ENCODE assay signal across 30 mouse cellular contexts in the genomic region with DNA sequence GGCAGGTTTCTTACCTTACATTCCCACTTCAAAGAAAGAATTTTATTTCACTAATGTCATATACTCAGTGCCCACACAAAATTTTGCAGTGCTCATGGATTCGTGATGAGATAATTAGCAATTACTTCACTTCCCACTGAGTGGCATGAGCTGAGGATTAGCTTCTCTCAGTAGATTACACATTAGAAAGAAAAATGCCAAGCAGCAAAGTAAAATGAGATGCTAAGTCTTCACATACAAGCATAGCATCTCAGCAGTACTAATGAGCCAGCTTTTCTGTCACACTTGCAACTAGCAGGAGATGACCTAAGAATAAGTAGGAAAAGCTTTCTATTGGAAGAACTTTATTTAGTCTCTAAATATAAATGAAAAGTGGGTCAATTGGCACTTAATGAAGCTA.
DNase-seq lines count a peak whose midpoint lies in the region; ATAC-seq and TF ChIP-seq lines count a peak whose summit lies in the region.
"Had no signal": no experiment of that assay in that cellular context is flagged by ENCODE, and none has a peak within 500 bp of the region (broad histone marks: within the 10 kb centered on the region; RNA-seq: fewer than 3 reads in every experiment).

No protein-coding gene starts in this region.

- DNase-seq in hindbrain, postnatal 0 days (ENCODE audit: low spot score): peak; percentile 3
- no peak for DNase-seq in hindbrain, embryonic 14.5 days (ENCODE audit: low spot score)
- DNase-seq in midbrain, embryonic 14.5 days: peak; percentile 9
- DNase-seq in brain, adult 2 months (ENCODE audit: low read depth, low spot score): peak; percentile 53
- no peak for DNase-seq in kidney, postnatal 10 days
- DNase-seq: adrenal gland, postnatal 10 days; adrenal gland, postnatal 36 days; B cell, adult 2 months; cerebellum, adult 11-12 months; cerebellum, adult 8-10 months; cerebellum, postnatal 10 days; cerebellum, postnatal 36 days; embryo, embryonic 11 days; gastrocnemius, adult 2 months; gastrocnemius, postnatal 14 days; heart, adult 11 months had no signal

- ATAC-seq in forebrain, embryonic 16.5 days: peak; percentile 59
- no peak for ATAC-seq in forebrain, embryonic 12.5 days (ENCODE audit: low FRiP score)
- ATAC-seq in hindbrain, postnatal 0 days: no peak
- no peak for ATAC-seq in hindbrain, embryonic 14.5 days (ENCODE audit: low FRiP score)
- ATAC-seq in midbrain, embryonic 14.5 days (ENCODE audit: low FRiP score, low TSS enrichment): no peak
- no peak for ATAC-seq in midbrain, embryonic 13.5 days
- ATAC-seq: hindbrain, embryonic 16.5 days; inflammation-experienced regulatory T-cells, adult 6 months; intestine, embryonic 16.5 days; Patski had no signal

- no peak overlapping the region for H3K4me2 ChIP-seq in forebrain, embryonic 16.5 days (ENCODE audit: low read length)
- H3K4me2 ChIP-seq in forebrain, embryonic 12.5 days: no peak overlapping the region
- no peak overlapping the region for H3K4me2 ChIP-seq in hindbrain, postnatal 0 days (ENCODE audit: low read depth, low read length)
- no peak overlapping the region for H3K4me2 ChIP-seq in hindbrain, embryonic 14.5 days (replicated peaks)
- no peak overlapping the region for H3K4me2 ChIP-seq in midbrain, embryonic 14.5 days (ENCODE audit: low read length)
- H3K4me2 ChIP-seq in midbrain, embryonic 13.5 days (replicated peaks): no peak overlapping the region
- H3K4me2 ChIP-seq: embryonic facial prominence, embryonic 13.5 days; heart, embryonic 11.5 days; hindbrain, embryonic 12.5 days had no signal

- H3K4me1 ChIP-seq in forebrain, embryonic 16.5 days (replicated peaks; ENCODE audit: control insufficient read depth, insufficient read depth, low read length): no peaks in the 10 kb centered on the region
- H3K4me1 ChIP-seq in forebrain, embryonic 12.5 days: no peaks in the 10 kb centered on the region
- no peaks in the 10 kb centered on the region for H3K4me1 ChIP-seq in hindbrain, postnatal 0 days (ENCODE audit: insufficient read depth, low read length)
- H3K4me1 ChIP-seq in hindbrain, embryonic 14.5 days (replicated peaks; ENCODE audit: control insufficient read depth, insufficient read depth, low read length): no peaks in the 10 kb centered on the region
- H3K4me1 ChIP-seq in midbrain, embryonic 14.5 days (ENCODE audit: control insufficient read depth, insufficient read depth, low read length): no peaks in the 10 kb centered on the region
- no peaks in the 10 kb centered on the region for H3K4me1 ChIP-seq in midbrain, embryonic 13.5 days (replicated peaks)
- H3K4me1 ChIP-seq: embryonic facial prominence, embryonic 10.5 days; embryonic facial prominence, embryonic 13.5 days; hindbrain, embryonic 12.5 days had no signal

- no peak overlapping the region for H3K27ac ChIP-seq in forebrain, embryonic 16.5 days (ENCODE audit: low read length)
- no peak overlapping the region for H3K27ac ChIP-seq in forebrain, embryonic 12.5 days
- H3K27ac ChIP-seq in hindbrain, postnatal 0 days: no peak overlapping the region
- no peak overlapping the region for H3K27ac ChIP-seq in hindbrain, embryonic 14.5 days
- no peak overlapping the region for H3K27ac ChIP-seq in midbrain, embryonic 14.5 days (replicated peaks; ENCODE audit: low read depth, low read length)
- no peak overlapping the region for H3K27ac ChIP-seq in midbrain, embryonic 13.5 days
- H3K27ac ChIP-seq: embryonic facial prominence, embryonic 10.5 days; embryonic facial prominence, embryonic 13.5 days; gastrocnemius, adult 2 months; hindbrain, embryonic 12.5 days had no signal

- no peaks in the 10 kb centered on the region for H3K36me3 ChIP-seq in forebrain, embryonic 16.5 days (ENCODE audit: control insufficient read depth, insufficient read depth)
- H3K36me3 ChIP-seq in forebrain, embryonic 12.5 days (replicated peaks): no peaks in the 10 kb centered on the region
- no peaks in the 10 kb centered on the region for H3K36me3 ChIP-seq in hindbrain, postnatal 0 days (ENCODE audit: insufficient read depth, low read length)
- H3K36me3 ChIP-seq in hindbrain, embryonic 14.5 days (replicated peaks; ENCODE audit: control insufficient read depth, insufficient read depth): no peaks in the 10 kb centered on the region
- no peaks in the 10 kb centered on the region for H3K36me3 ChIP-seq in midbrain, embryonic 14.5 days (ENCODE audit: control insufficient read depth, insufficient read depth, low read length)
- no peaks in the 10 kb centered on the region for H3K36me3 ChIP-seq in midbrain, embryonic 13.5 days
- H3K36me3 ChIP-seq: embryonic facial prominence, embryonic 10.5 days; embryonic facial prominence, embryonic 13.5 days; G1E; hindbrain, embryonic 12.5 days had no signal

- H3K4me3 ChIP-seq in forebrain, embryonic 16.5 days (replicated peaks; ENCODE audit: low read length): no peak overlapping the region
- H3K4me3 ChIP-seq in forebrain, embryonic 12.5 days (replicated peaks): no peak overlapping the region
- no peak overlapping the region for H3K4me3 ChIP-seq in hindbrain, postnatal 0 days (ENCODE audit: low read length)
- no peak overlapping the region for H3K4me3 ChIP-seq in hindbrain, embryonic 14.5 days (replicated peaks; ENCODE audit: low read length)
- H3K4me3 ChIP-seq in midbrain, embryonic 14.5 days (replicated peaks; ENCODE audit: low read depth, low read length): no peak overlapping the region
- H3K4me3 ChIP-seq in midbrain, embryonic 13.5 days (replicated peaks): no peak overlapping the region
- H3K4me3 ChIP-seq: embryonic facial prominence, embryonic 10.5 days; embryonic facial prominence, embryonic 13.5 days; erythroblast, embryonic 14.5 days; gastrocnemius, adult 2 months; hindbrain, embryonic 12.5 days had no signal

- TF ChIP-seq CTCF in hindbrain, postnatal 0 days (IDR thresholded peaks at IDR 0.05; ENCODE audit: low read depth): no peak

- no peaks in the 10 kb centered on the region for H3K9me3 ChIP-seq in forebrain, embryonic 16.5 days (ENCODE audit: control insufficient read depth, low read length)
- H3K9me3 ChIP-seq in forebrain, embryonic 12.5 days: no peaks in the 10 kb centered on the region
- no peaks in the 10 kb centered on the region for H3K9me3 ChIP-seq in hindbrain, postnatal 0 days (ENCODE audit: low read length)
- no peaks in the 10 kb centered on the region for H3K9me3 ChIP-seq in hindbrain, embryonic 14.5 days (ENCODE audit: control insufficient read depth, low read length)
- no peaks in the 10 kb centered on the region for H3K9me3 ChIP-seq in midbrain, embryonic 14.5 days (ENCODE audit: control insufficient read depth, low read length)
- no peaks in the 10 kb centered on the region for H3K9me3 ChIP-seq in midbrain, embryonic 13.5 days
- H3K9me3 ChIP-seq: embryonic facial prominence, embryonic 10.5 days; embryonic facial prominence, embryonic 13.5 days; G1E; hindbrain, embryonic 12.5 days had no signal

- no peak overlapping the region for H3K9ac ChIP-seq in forebrain, embryonic 16.5 days (replicated peaks; ENCODE audit: low read depth, low read length)
- H3K9ac ChIP-seq in forebrain, embryonic 12.5 days: no peak overlapping the region
- no peak overlapping the region for H3K9ac ChIP-seq in hindbrain, postnatal 0 days (replicated peaks; ENCODE audit: low read length)
- no peak overlapping the region for H3K9ac ChIP-seq in hindbrain, embryonic 14.5 days
- no peak overlapping the region for H3K9ac ChIP-seq in midbrain, embryonic 14.5 days (replicated peaks; ENCODE audit: low read length)
- H3K9ac ChIP-seq in midbrain, embryonic 13.5 days (replicated peaks): no peak overlapping the region
- H3K9ac ChIP-seq: embryonic facial prominence, embryonic 13.5 days; hindbrain, embryonic 12.5 days had no signal

- 15% methylated on average over 1 of the region's 1 CpGs for WGBS in forebrain, embryonic 16.5 days
- 38% methylated on average over 1 of the region's 1 CpGs for WGBS in forebrain, embryonic 12.5 days
- WGBS in hindbrain, postnatal 0 days: 43% methylated on average over 1 of the region's 1 CpGs
- 68% methylated on average over 1 of the region's 1 CpGs for WGBS in hindbrain, embryonic 14.5 days
- WGBS in midbrain, embryonic 14.5 days: 61% methylated on average over 1 of the region's 1 CpGs
- 48% methylated on average over 1 of the region's 1 CpGs for WGBS in midbrain, embryonic 13.5 days

- no peaks in the 10 kb centered on the region for H3K27me3 ChIP-seq in forebrain, embryonic 16.5 days (replicated peaks; ENCODE audit: control insufficient read depth, insufficient read depth, low read length)
- H3K27me3 ChIP-seq in forebrain, embryonic 12.5 days: no peaks in the 10 kb centered on the region
- no peaks in the 10 kb centered on the region for H3K27me3 ChIP-seq in hindbrain, postnatal 0 days (ENCODE audit: insufficient read depth, low read length)
- no peaks in the 10 kb centered on the region for H3K27me3 ChIP-seq in hindbrain, embryonic 14.5 days (ENCODE audit: control insufficient read depth, insufficient read depth, low read length)
- H3K27me3 ChIP-seq in midbrain, embryonic 14.5 days (ENCODE audit: control insufficient read depth, insufficient read depth, low read length): no peaks in the 10 kb centered on the region
- H3K27me3 ChIP-seq in midbrain, embryonic 13.5 days: no peaks in the 10 kb centered on the region
- H3K27me3 ChIP-seq: CH12.LX; embryonic facial prominence, embryonic 13.5 days; hindbrain, embryonic 12.5 days; Patski had no signal

Comparison
In these comparisons a context has a peak if more than half of its experiments do, and no peak if none do; other contexts are left out.
1. DNase-seq: peak in hindbrain, postnatal 0 days (single experiment), midbrain, embryonic 14.5 days (single experiment) and brain, adult 2 months (single experiment); none in hindbrain, embryonic 14.5 days (single experiment) and kidney, postnatal 10 days (single experiment).